Mouse (Mus musculus) neural tube, embryonic 13.5 days (tissue): ENCODE results near the gene Bhlhe41. TPM values are rescaled to one million over a fixed set of nuclear protein-coding genes. Genes with fewer than 3 reads are reported as not detected.

ENCODE experiments used
- polyA plus RNA-seq: library from polyadenylated mRNA; unstranded; fragments of >200 nt; fragmentation: Nextera tagmentation; extraction: Ambion mirVana; gene quantifications from 2 replicates; pipeline ENCODE4 v1.2.1, GENCODE M21; 2015

The Bhlhe41 gene
- polyA plus RNA-seq, 1 experiment from 2014 or later: 3.3 TPM

Other genes with a start within 250 kb of the Bhlhe41 start
- not detected in 2 replicates for gene Tuba3b, start 249.8 kb downstream of the Bhlhe41 start, polyA plus RNA-seq
- 4.8 and 5.8 TPM in 2 replicates for gene Rassf8, start 118.8 kb downstream of the Bhlhe41 start, polyA plus RNA-seq
- gene Sspn, start 66.1 kb upstream of the Bhlhe41 start, polyA plus RNA-seq: 3.7 and 4.1 TPM in 2 replicates